Mouse (Mus musculus) liver, embryonic 13.5 days (tissue): ENCODE measurements around the gene Ankrd2. TPM values are rescaled to one million over a fixed set of nuclear protein-coding genes. Genes with fewer than 3 reads are reported as not detected.

Experiments
- ATAC-seq: fragments of 200-750 bp; cut with Nextera tagmentation; 2 replicates; pipeline ENCODE4 v1.8.0; 2017; ENCODE audit warnings: low read depth, mild to moderate bottlenecking, moderate number of reproducible peaks, moderate library complexity
- DNase-seq: peaks from one replicate; pipeline ENCODE4 v3.0.0; 2022
- H3K27ac ChIP-seq: fragments of 300-500 bp; sonication (generic); 2 replicates; pipeline ENCODE4 v1.5.1; 2015; ENCODE audit warnings: moderate library complexity, mild to moderate bottlenecking, inconsistent platforms
- H3K27me3 ChIP-seq: fragments of 300-500 bp; sonication (generic); 2 replicates; pipeline ENCODE4 v1.6.1; 2015; ENCODE audit warnings: mild to moderate bottlenecking, inconsistent platforms
- H3K36me3 ChIP-seq: fragments of 300-500 bp; sonication (generic); 2 replicates; pipeline ENCODE4 v1.6.1; 2015; ENCODE audit warnings: mild to moderate bottlenecking, inconsistent platforms
- H3K4me1 ChIP-seq: fragments of 300-500 bp; sonication (generic); replicated peaks from 2 replicates; pipeline ENCODE4 v1.6.1; 2015; ENCODE audit warnings: inconsistent platforms
- H3K4me2 ChIP-seq: fragments of 300-500 bp; sonication (generic); 2 replicates; pipeline ENCODE4 v1.6.1; 2015; ENCODE audit warnings: inconsistent platforms, mild to moderate bottlenecking, moderate library complexity
- H3K4me3 ChIP-seq: fragments of 300-500 bp; sonication (generic); replicated peaks from 2 replicates; pipeline ENCODE4 v1.5.1; 2015; ENCODE audit warnings: mild to moderate bottlenecking, inconsistent platforms
- H3K9ac ChIP-seq: fragments of 300-500 bp; sonication (generic); 2 replicates; pipeline ENCODE4 v1.6.1; 2015; ENCODE audit warnings: mild to moderate bottlenecking, inconsistent platforms
- H3K9me3 ChIP-seq: fragments of 300-500 bp; sonication (generic); replicated peaks from 2 replicates; pipeline ENCODE4 v1.6.1; 2016; ENCODE audit warnings: inconsistent platforms
- WGBS: fragments of 180-500 bp; shearing (Covaris S2); methylation state at CpG from one replicate; pipeline ENCODE4 v1.1.7; 2015; ENCODE audit not compliant: insufficient replicate concordance; 5-methylcytosine and 5-hydroxymethylcytosine counted together
- polyA plus RNA-seq: library from polyadenylated mRNA; unstranded; fragments of >200 nt; fragmentation: Nextera tagmentation; extraction: Ambion mirVana; gene quantifications from 2 replicates; pipeline ENCODE4 v1.2.1, GENCODE M21; 2015

Ankrd2 gene
- polyA plus RNA-seq = 0.15 and 0.16 TPM in 2 replicates

- 65% methylated on average over 19 of the region's 19 CpGs for WGBS
- H3K4me3 ChIP-seq = no peak within 1 kb of the TSS
- DNase-seq = peak; percentile 35
Observed at GRCm38 (mm10) chr19:42035456-42036248, at the start of gene Ankrd2. TSS of gene Ankrd2 (plus strand) at chr19:42036000.

GRCm38 (mm10) chr19:41987206-41987605, 48.6 kb upstream of the Ankrd2 start:
- DNase-seq = no peak
- WGBS = 71% methylated on average over 4 of the region's 4 CpGs

More at GRCm38 (mm10) chr19:42035456-42036248, at the start of gene Ankrd2:
- peaks cover 14% of the 10 kb centered on the region; the same call in 1 of the 2 replicates for H3K27me3 ChIP-seq
- H3K27ac ChIP-seq = no peak within 1 kb of the TSS
- H3K9me3 ChIP-seq = no peaks in the 10 kb centered on the region
- peaks cover 5% of the 10 kb centered on the region; the same call in 1 of the 2 replicates for H3K4me1 ChIP-seq
- ATAC-seq = peak; percentile 47
- H3K9ac ChIP-seq = no peak within 1 kb of the TSS
- no peak within 1 kb of the TSS for H3K4me2 ChIP-seq
- no peaks in the 10 kb centered on the region for H3K36me3 ChIP-seq

GRCm38 (mm10) chr19:41989810-41990209, 46.0 kb upstream of the Ankrd2 start:
- peaks cover 28% of the 10 kb centered on the region for H3K4me1 ChIP-seq
- no peak overlapping the region for H3K4me3 ChIP-seq
- peaks cover 4% of the 10 kb centered on the region; the same call in 1 of the 2 replicates for H3K27me3 ChIP-seq
- no peak overlapping the region for H3K4me2 ChIP-seq
- H3K36me3 ChIP-seq = no peaks in the 10 kb centered on the region
- WGBS = 39% methylated on average over 6 of the region's 6 CpGs
- H3K9me3 ChIP-seq = no peaks in the 10 kb centered on the region
- ATAC-seq (no peak), DNase-seq (no peak)
- no peak overlapping the region for H3K9ac ChIP-seq
- H3K27ac ChIP-seq = no peak overlapping the region

More at GRCm38 (mm10) chr19:41987206-41987605, 48.6 kb upstream of the Ankrd2 start:
- Histone ChIP-seq H3K4me2 (no peak overlapping the region), H3K4me1 (peaks cover 34% of the 10 kb centered on the region), H3K4me3 (no peak overlapping the region), H3K9me3 (no peaks in the 10 kb centered on the region), H3K36me3 (no peaks in the 10 kb centered on the region), H3K9ac (no peak overlapping the region), H3K27ac (no peak overlapping the region), H3K27me3 (peaks cover 29% of the 10 kb centered on the region)
- no peak for ATAC-seq

- no peak for DNase-seq
Observed at GRCm38 (mm10) chr19:41991926-41992477, 43.8 kb upstream of the Ankrd2 start.

GRCm38 (mm10) chr19:41992971-41993370, 42.8 kb upstream of the Ankrd2 start:
- H3K27me3 ChIP-seq = no peaks in the 10 kb centered on the region
- no peaks in the 10 kb centered on the region for H3K9me3 ChIP-seq
- peaks cover 28% of the 10 kb centered on the region for H3K4me1 ChIP-seq
- no peak for DNase-seq
- no peak for ATAC-seq
- H3K4me3 ChIP-seq = no peak overlapping the region
- no peak overlapping the region for H3K27ac ChIP-seq
- no peaks in the 10 kb centered on the region for H3K36me3 ChIP-seq
- 72% methylated on average over 2 of the region's 2 CpGs for WGBS
- H3K4me2 ChIP-seq = no peak overlapping the region
- no peak overlapping the region for H3K9ac ChIP-seq

More at GRCm38 (mm10) chr19:41991926-41992477, 43.8 kb upstream of the Ankrd2 start:
- Histone ChIP-seq H3K9me3 (no peaks in the 10 kb centered on the region), H3K27me3 (no peaks in the 10 kb centered on the region), H3K4me2 (no peak overlapping the region), H3K4me3 (no peak overlapping the region), H3K9ac (no peak overlapping the region), H3K4me1 (peaks cover 28% of the 10 kb centered on the region), H3K27ac (no peak overlapping the region), H3K36me3 (no peaks in the 10 kb centered on the region)
- no peak for ATAC-seq
- 35% methylated on average over 6 of the region's 6 CpGs for WGBS

- ATAC-seq = no peak
- Histone ChIP-seq H3K9ac (no peak overlapping the region), H3K27ac (no peak overlapping the region), H3K36me3 (no peaks in the 10 kb centered on the region), H3K4me1 (peaks cover 26% of the 10 kb centered on the region), H3K27me3 (no peaks in the 10 kb centered on the region), H3K9me3 (no peaks in the 10 kb centered on the region), H3K4me2 (no peak overlapping the region), H3K4me3 (no peak overlapping the region)
- no peak for DNase-seq
- WGBS = 76% methylated on average over 6 of the region's 6 CpGs
Observed at GRCm38 (mm10) chr19:41993484-41993883, 42.3 kb upstream of the Ankrd2 start.

GRCm38 (mm10) chr19:41994023-41994422, 41.8 kb upstream of the Ankrd2 start:
- H3K27ac ChIP-seq = no peak overlapping the region

GRCm38 (mm10) chr19:41995483-41995882, 40.3 kb upstream of the Ankrd2 start:
- H3K4me2 ChIP-seq = no peak overlapping the region
- H3K27ac ChIP-seq = no peak overlapping the region
- H3K4me3 ChIP-seq = no peak overlapping the region
- DNase-seq (no peak), ATAC-seq (no peak)
- no peak overlapping the region for H3K9ac ChIP-seq
- WGBS = 77% methylated on average over 1 of the region's 1 CpGs
- no peaks in the 10 kb centered on the region for H3K9me3 ChIP-seq
- H3K36me3 ChIP-seq = no peaks in the 10 kb centered on the region
- H3K27me3 ChIP-seq = no peaks in the 10 kb centered on the region
- H3K4me1 ChIP-seq = peaks cover 26% of the 10 kb centered on the region

More at GRCm38 (mm10) chr19:41994023-41994422, 41.8 kb upstream of the Ankrd2 start:
- Histone ChIP-seq H3K36me3 (no peaks in the 10 kb centered on the region), H3K4me1 (peaks cover 23% of the 10 kb centered on the region), H3K9me3 (no peaks in the 10 kb centered on the region), H3K4me2 (no peak overlapping the region), H3K4me3 (no peak overlapping the region), H3K27me3 (no peaks in the 10 kb centered on the region), H3K9ac (no peak overlapping the region)
- ATAC-seq (no peak), DNase-seq (no peak)
- WGBS = 81% methylated on average over 7 of the region's 7 CpGs

DNA sequence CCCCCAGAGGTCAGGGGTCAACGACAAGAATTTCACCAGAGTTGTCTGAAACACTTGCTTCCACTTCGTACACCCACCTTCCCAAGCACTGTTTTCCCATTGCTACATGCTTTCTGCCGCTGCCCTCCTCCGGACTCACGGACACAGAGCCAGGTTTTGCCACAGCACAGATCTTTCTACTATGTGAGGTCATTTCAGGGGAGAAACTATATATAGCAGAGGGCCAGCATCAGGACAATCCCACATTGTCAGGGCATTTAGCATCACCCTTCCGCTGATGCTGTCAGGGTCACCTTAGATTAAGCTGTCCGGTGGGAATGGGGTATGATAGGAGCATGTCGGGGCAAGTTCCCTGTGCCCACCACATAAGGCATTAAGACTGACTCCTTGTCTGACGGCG, 38.7 kb upstream of the Ankrd2 start:
- peaks cover 29% of the 10 kb centered on the region for H3K4me1 ChIP-seq
- no peak overlapping the region for H3K9ac ChIP-seq
- H3K27me3 ChIP-seq = no peaks in the 10 kb centered on the region
- H3K4me2 ChIP-seq = no peak overlapping the region
- no peak for ATAC-seq
- WGBS = 78% methylated on average over 10 of the region's 10 CpGs
- H3K9me3 ChIP-seq = no peaks in the 10 kb centered on the region
- H3K27ac ChIP-seq = no peak overlapping the region
- H3K36me3 ChIP-seq = no peaks in the 10 kb centered on the region
- H3K4me3 ChIP-seq = no peak overlapping the region
- no peak for DNase-seq

- Histone ChIP-seq H3K4me3 (no peak overlapping the region), H3K27me3 (no peaks in the 10 kb centered on the region), H3K36me3 (no peaks in the 10 kb centered on the region), H3K9me3 (no peaks in the 10 kb centered on the region), H3K4me1 (peaks cover 22% of the 10 kb centered on the region; the same call in 1 of the 2 replicates), H3K9ac (no peak overlapping the region), H3K27ac (peak overlapping the region; percentile 23; the same call in 1 of the 2 replicates), H3K4me2 (no peak overlapping the region)
- ATAC-seq (no peak), DNase-seq (no peak)
- 75% methylated on average over 9 of the region's 9 CpGs for WGBS
Observed at GRCm38 (mm10) chr19:41998770-41999548, 36.8 kb upstream of the Ankrd2 start.

GRCm38 (mm10) chr19:41999688-42000283, 36.0 kb upstream of the Ankrd2 start:
- H3K27ac ChIP-seq = peak overlapping the region; percentile 35
- 56% methylated on average over 4 of the region's 4 CpGs for WGBS
- no peak overlapping the region for H3K9ac ChIP-seq
- H3K9me3 ChIP-seq = no peaks in the 10 kb centered on the region
- no peaks in the 10 kb centered on the region for H3K27me3 ChIP-seq
- H3K4me2 ChIP-seq = no peak overlapping the region
- H3K4me3 ChIP-seq = no peak overlapping the region
- no peaks in the 10 kb centered on the region for H3K36me3 ChIP-seq
- ATAC-seq = 0 out of 2 replicates have a peak, but pooled peaks have one; percentile 20
- peaks cover 29% of the 10 kb centered on the region; the same call in 1 of the 2 replicates for H3K4me1 ChIP-seq
- DNase-seq = no peak
